Mouse (Mus musculus) CH12.LX (cell line): ENCODE data around the gene Tle2.

ENCODE experiments used
- CHD1 ChIP-seq: IDR thresholded peaks from 2 replicates; pipeline ENCODE4 v1.6.1; 2012; ENCODE audit warnings: low read depth, low read length, improper control_type of control experiment, inconsistent platforms
- CTCF ChIP-seq, 2 experiments: IDR thresholded peaks in 1 of 2; conservative IDR thresholded peaks in 1 of 2; 2 replicates each; pipeline ENCODE4 v1.5.1; 2011 to 2012; ENCODE audit warnings: low read depth in 2 of 2, low read length in 2 of 2, improper control_type of control experiment in 1 of 2, inconsistent platforms in 1 of 2, mild to moderate bottlenecking in 1 of 2, moderate library complexity in 1 of 2
- E2F4 ChIP-seq: IDR thresholded peaks from 2 replicates; pipeline ENCODE4 v1.6.1; 2011; ENCODE audit warnings: low read depth, low read length, improper control_type of control experiment; ENCODE audit not compliant: insufficient replicate concordance
- ELF1 ChIP-seq: IDR thresholded peaks from 2 replicates; pipeline ENCODE4 v1.6.1; 2014; ENCODE audit warnings: low read depth, mild to moderate bottlenecking, inconsistent platforms, low read length, improper control_type of control experiment
- EP300 ChIP-seq: IDR thresholded peaks from 2 replicates; pipeline ENCODE4 v1.6.1; 2011; ENCODE audit warnings: low read length, improper control_type of control experiment
- MAX ChIP-seq: IDR thresholded peaks from 2 replicates; pipeline ENCODE4 v1.6.1; 2011; ENCODE audit warnings: low read length, improper control_type of control experiment
- MAZ ChIP-seq: IDR thresholded peaks from 2 replicates; pipeline ENCODE4 v1.6.1; 2012; ENCODE audit warnings: low read depth, mild to moderate bottlenecking, inconsistent platforms, low read length, improper control_type of control experiment, moderate library complexity
- POLR2A ChIP-seq: IDR thresholded peaks from 2 replicates; pipeline ENCODE4 v1.6.1; 2011; ENCODE audit warnings: low read depth, mild to moderate bottlenecking, improper control_type of control experiment, low read length
- POLR2AphosphoS2 ChIP-seq: IDR thresholded peaks from 2 replicates; pipeline ENCODE4 v1.6.1; 2011; ENCODE audit warnings: low read depth, low read length, improper control_type of control experiment
- TBP ChIP-seq: conservative IDR thresholded peaks from 2 replicates; pipeline ENCODE4 v1.6.1; 2011; ENCODE audit warnings: low read depth, low read length, improper control_type of control experiment
- ZKSCAN1 ChIP-seq: IDR thresholded peaks from 2 replicates; pipeline ENCODE4 v1.6.1; 2012; ENCODE audit warnings: low read depth, inconsistent platforms, low read length, improper control_type of control experiment, borderline replicate concordance

GRCm38 (mm10) chr10:81623441-81623840 lies 49.1 kb downstream of the Tle2 start:
- TF ChIP-seq POLR2A: no peak
- TF ChIP-seq E2F4: no peak
- TF ChIP-seq TBP: no peak
- no peak for TF ChIP-seq EP300
- TF ChIP-seq ZKSCAN1: no peak
- no peak for TF ChIP-seq CTCF (conservative IDR thresholded peaks at IDR 0.05 in 1 of 2, IDR thresholded peaks at IDR 0.05 in 1 of 2; ENCODE audit: low read depth in 2 of 2, low read length in 2 of 2)
- no peak for TF ChIP-seq ELF1
- TF ChIP-seq MAZ: no peak
- TF ChIP-seq POLR2AphosphoS2: no peak
- TF ChIP-seq MAX: no peak
- no peak for TF ChIP-seq CHD1
